Mouse (Mus musculus) neural tube, embryonic 15.5 days (tissue): ENCODE measurements around the gene Foxn4. TPM values are rescaled to one million over a fixed set of nuclear protein-coding genes. Genes with fewer than 3 reads are reported as not detected.

Experiments
- ATAC-seq: fragments of 200-750 bp; cut with Nextera tagmentation; 2 replicates; pipeline ENCODE4 v1.8.0; 2017; ENCODE audit warnings: mild to moderate bottlenecking, moderate TSS enrichment, moderate library complexity; ENCODE audit not compliant: low FRiP score
- H3K27ac ChIP-seq: fragments of 300-500 bp; sonication (generic); replicated peaks from 2 replicates; pipeline ENCODE4 v1.5.1; 2015; ENCODE audit warnings: mild to moderate bottlenecking, inconsistent platforms
- H3K27me3 ChIP-seq: fragments of 300-500 bp; sonication (generic); replicated peaks from 2 replicates; pipeline ENCODE4 v1.6.1; 2015; ENCODE audit warnings: inconsistent platforms
- H3K36me3 ChIP-seq: fragments of 300-500 bp; sonication (generic); 2 replicates; pipeline ENCODE4 v1.6.1; 2015; ENCODE audit warnings: inconsistent platforms
- H3K4me1 ChIP-seq: fragments of 300-500 bp; sonication (generic); 2 replicates; pipeline ENCODE4 v1.6.1; 2015; ENCODE audit warnings: inconsistent platforms
- H3K4me2 ChIP-seq: fragments of 300-500 bp; sonication (generic); 2 replicates; pipeline ENCODE4 v1.6.1; 2015; ENCODE audit warnings: inconsistent platforms, mild to moderate bottlenecking, moderate library complexity
- H3K4me3 ChIP-seq: fragments of 300-500 bp; sonication (generic); replicated peaks from 2 replicates; pipeline ENCODE4 v1.5.1; 2015; ENCODE audit warnings: mild to moderate bottlenecking, inconsistent platforms
- H3K9ac ChIP-seq: fragments of 300-500 bp; sonication (generic); replicated peaks from 2 replicates; pipeline ENCODE4 v1.6.1; 2015; ENCODE audit warnings: mild to moderate bottlenecking, inconsistent platforms
- H3K9me3 ChIP-seq: fragments of 300-500 bp; sonication (generic); replicated peaks from 2 replicates; pipeline ENCODE4 v1.6.1; 2016; ENCODE audit warnings: inconsistent platforms
- whole genome bisulfite sequencing: fragments of 180-500 bp; shearing (Covaris S2); methylation state at CpG from one replicate; pipeline ENCODE4 v1.1.7; 2015; ENCODE audit warnings: mixed read lengths; 5-methylcytosine and 5-hydroxymethylcytosine counted together
- polyA plus RNA-seq: library from polyadenylated mRNA; unstranded; fragments of >200 nt; fragmentation: Nextera tagmentation; extraction: Ambion mirVana; gene quantifications from 2 replicates; pipeline ENCODE4 v1.2.1, GENCODE M21; 2015

Gene Foxn4
- polyA plus RNA-seq, 1 experiment from 2014 or later: not detected

DNA sequence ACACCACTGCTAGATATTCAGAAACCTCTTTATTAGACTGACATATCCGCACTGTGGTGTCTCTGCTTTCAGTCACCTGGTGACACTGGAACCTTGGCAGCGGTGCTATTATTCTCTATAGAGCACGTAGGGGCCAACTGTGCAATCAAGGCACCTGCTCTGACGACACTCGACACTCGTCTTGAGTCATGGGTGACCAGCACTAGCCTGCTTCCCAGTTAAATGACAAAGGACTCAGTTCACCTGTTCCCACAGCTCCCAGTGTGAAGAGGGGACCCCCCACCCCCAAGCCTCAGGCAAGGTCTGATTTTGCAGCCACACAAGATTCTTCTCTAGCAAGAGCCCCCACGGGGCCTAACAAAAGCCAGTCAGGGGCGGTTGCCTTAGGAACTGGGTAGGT is 1.7 kb upstream of the Foxn4 start:
- peaks cover 27% of the 10 kb centered on the region for H3K4me1 ChIP-seq
- no peak overlapping the region for H3K4me2 ChIP-seq
- no peaks in the 10 kb centered on the region for H3K9me3 ChIP-seq
- no peak overlapping the region for H3K9ac ChIP-seq
- 8% methylated on average over 8 of the region's 8 CpGs for WGBS
- peaks cover 81% of the 10 kb centered on the region for H3K27me3 ChIP-seq
- no peaks in the 10 kb centered on the region for H3K36me3 ChIP-seq
- no peak overlapping the region for H3K27ac ChIP-seq
- ATAC-seq: no peak
- no peak overlapping the region for H3K4me3 ChIP-seq

DNA sequence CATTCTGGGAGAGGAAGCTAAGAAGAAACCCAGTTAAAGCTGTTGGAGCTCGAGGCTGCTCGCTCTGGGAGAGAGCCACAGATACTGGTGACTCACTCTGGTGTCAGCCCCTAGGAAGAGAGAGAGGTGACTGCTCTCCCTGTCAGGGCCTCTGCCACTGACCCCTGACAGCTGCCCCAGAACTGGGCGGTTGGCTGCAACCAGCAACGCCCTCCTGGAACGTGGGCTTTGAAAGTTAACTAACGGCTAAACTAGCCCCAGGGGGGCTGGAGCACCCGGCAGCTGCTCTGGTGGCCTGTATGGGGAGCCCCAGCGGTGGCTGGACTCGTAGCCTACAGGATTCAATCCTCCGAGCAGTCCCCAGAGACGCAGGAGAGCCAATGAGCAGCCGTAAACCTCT is 3.6 kb downstream of the Foxn4 start:
- Histone ChIP-seq H3K36me3 (no peaks in the 10 kb centered on the region), H3K27me3 (peaks cover 83% of the 10 kb centered on the region), H3K4me3 (no peak overlapping the region), H3K9me3 (no peaks in the 10 kb centered on the region), H3K27ac (no peak overlapping the region), H3K4me1 (peaks cover 15% of the 10 kb centered on the region), H3K4me2 (no peak overlapping the region), H3K9ac (no peak overlapping the region)
- 15% methylated on average over 12 of the region's 12 CpGs for WGBS
- no peak for ATAC-seq

DNA sequence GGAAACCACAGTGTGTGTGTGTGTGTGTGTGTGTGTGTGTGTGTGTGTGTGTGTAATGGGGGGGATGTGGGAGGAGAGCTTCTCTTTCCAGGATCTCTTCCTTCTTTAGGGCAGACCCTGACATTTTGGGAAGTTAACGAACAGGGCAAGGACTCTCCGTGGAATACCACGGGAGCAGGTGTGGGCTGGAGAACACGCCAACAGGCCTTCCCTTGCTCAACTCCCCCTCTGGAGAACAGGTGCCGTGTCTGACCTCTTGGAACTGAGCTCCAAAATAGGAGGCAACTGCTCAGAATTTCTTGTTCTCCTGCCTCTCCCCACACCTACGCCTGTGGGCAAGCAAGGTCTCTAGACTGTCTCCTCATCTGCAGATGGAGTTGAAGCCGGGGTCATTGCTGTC is 4.1 kb downstream of the Foxn4 start:
- Histone ChIP-seq H3K9ac (no peak overlapping the region), H3K4me3 (no peak overlapping the region), H3K4me1 (peaks cover 14% of the 10 kb centered on the region), H3K9me3 (no peaks in the 10 kb centered on the region), H3K27me3 (peaks cover 79% of the 10 kb centered on the region), H3K4me2 (no peak overlapping the region), H3K36me3 (no peaks in the 10 kb centered on the region), H3K27ac (no peak overlapping the region)
- 69% methylated on average over 7 of the region's 7 CpGs for WGBS
- no peak for ATAC-seq

DNA sequence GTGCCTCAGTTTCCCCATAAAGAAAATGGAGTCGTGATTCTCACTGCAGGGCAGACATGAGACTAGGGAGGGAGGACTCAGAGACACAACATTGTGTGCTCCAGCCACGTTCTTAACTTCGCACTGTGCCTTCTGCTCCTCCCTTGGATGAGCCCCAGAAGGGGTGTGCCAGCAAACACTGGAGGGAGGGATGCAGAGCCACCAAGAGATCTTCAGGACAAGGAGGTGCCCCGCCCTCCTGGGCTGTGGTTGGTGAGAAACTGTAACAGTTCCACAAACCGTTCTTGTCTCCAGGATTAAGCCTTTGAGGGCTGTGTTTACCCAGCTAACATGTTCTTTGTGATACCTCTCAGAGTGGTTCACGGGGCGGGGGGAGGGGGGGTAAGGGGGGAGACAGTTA is 5.0 kb downstream of the Foxn4 start:
- ATAC-seq: no peak
- H3K27ac ChIP-seq: no peak overlapping the region
- H3K4me1 ChIP-seq: peaks cover 13% of the 10 kb centered on the region
- H3K4me2 ChIP-seq: no peak overlapping the region
- 47% methylated on average over 7 of the region's 7 CpGs for WGBS
- no peak overlapping the region for H3K4me3 ChIP-seq
- H3K27me3 ChIP-seq: peaks cover 75% of the 10 kb centered on the region
- H3K9me3 ChIP-seq: no peaks in the 10 kb centered on the region
- H3K9ac ChIP-seq: no peak overlapping the region
- no peaks in the 10 kb centered on the region for H3K36me3 ChIP-seq

DNA sequence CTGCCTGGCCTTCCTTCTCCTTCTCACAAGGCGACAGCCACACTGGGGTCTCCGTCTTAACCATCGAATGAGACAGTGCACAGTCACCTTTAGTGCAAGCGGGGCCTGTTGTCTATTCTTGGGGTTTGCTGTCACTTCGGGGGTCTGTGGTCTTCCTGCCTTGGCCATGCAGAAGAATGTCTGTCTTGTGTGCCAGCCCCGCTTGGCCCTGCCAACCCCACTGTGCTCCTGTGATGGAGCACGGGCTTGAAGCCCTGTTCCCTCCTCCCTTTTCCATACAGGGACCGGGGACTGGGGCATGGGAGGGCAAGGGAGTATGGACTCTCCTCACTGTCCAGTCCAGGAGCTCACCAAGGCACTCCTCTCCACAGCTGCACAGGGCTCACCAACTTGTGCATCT is 8.8 kb downstream of the Foxn4 start:
- no peak for ATAC-seq
- H3K4me2 ChIP-seq: no peak overlapping the region
- no peaks in the 10 kb centered on the region for H3K9me3 ChIP-seq
- no peak overlapping the region for H3K27ac ChIP-seq
- H3K4me3 ChIP-seq: no peak overlapping the region
- H3K4me1 ChIP-seq: 0 out of 2 replicates have a peak, but pooled peaks cover 8% of the 10 kb centered on the region
- WGBS: 83% methylated on average over 8 of the region's 8 CpGs
- H3K9ac ChIP-seq: no peak overlapping the region
- H3K27me3 ChIP-seq: peaks cover 36% of the 10 kb centered on the region
- no peaks in the 10 kb centered on the region for H3K36me3 ChIP-seq

DNA sequence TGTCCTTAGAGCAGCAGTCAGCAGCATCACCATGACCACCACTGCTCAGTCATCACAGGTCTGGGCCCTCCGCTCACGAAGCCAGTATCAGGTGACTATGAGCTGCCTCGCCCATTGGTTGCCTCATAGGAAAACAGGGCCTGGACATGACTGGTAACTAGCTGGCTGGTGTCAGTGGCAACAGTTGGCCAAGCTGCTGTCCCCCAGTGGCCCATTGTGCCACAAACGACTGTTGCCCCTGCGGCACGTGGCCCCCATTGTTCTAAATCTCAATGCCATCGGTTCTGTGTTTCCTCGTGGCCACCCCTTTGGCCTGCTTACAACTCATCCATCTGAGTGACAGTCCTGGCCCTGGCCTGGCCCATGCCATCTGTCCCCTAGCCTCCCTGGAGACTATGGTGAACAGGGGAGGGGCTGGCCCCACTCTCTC is 9.6 kb downstream of the Foxn4 start:
- Histone ChIP-seq H3K9me3 (no peaks in the 10 kb centered on the region), H3K27me3 (peaks cover 33% of the 10 kb centered on the region), H3K36me3 (no peaks in the 10 kb centered on the region), H3K27ac (no peak overlapping the region), H3K4me2 (no peak overlapping the region), H3K9ac (no peak overlapping the region), H3K4me1 (0 out of 2 replicates have a peak, but pooled peaks cover 8% of the 10 kb centered on the region), H3K4me3 (no peak overlapping the region)
- WGBS: 35% methylated on average over 8 of the region's 8 CpGs
- ATAC-seq: no peak

DNA sequence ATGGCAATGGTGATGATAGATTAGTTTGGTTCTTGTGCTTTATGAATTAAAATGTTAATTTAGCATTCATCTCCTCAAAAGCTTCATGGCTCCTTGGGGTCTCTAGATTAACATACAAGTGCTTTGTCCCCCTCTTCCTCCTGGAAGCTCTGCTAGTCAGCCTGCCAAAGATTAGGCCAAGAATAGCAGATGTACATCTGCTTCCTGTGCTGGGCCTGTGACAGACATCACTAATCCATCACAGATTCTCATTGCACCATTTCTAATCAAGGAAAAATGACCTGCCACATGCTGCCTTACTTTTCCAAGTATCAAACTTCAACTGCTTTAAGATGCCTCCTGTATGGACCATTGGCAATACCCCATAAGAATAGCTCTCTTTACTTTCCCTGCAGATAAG is 12.1 kb downstream of the Foxn4 start:
- no peaks in the 10 kb centered on the region for H3K9me3 ChIP-seq
- H3K27me3 ChIP-seq: peaks cover 11% of the 10 kb centered on the region
- no peak for ATAC-seq
- H3K4me3 ChIP-seq: no peak overlapping the region
- H3K4me1 ChIP-seq: 0 out of 2 replicates have a peak, but pooled peaks cover 8% of the 10 kb centered on the region
- H3K36me3 ChIP-seq: no peaks in the 10 kb centered on the region
- H3K4me2 ChIP-seq: no peak overlapping the region
- H3K27ac ChIP-seq: no peak overlapping the region
- no peak overlapping the region for H3K9ac ChIP-seq

DNA sequence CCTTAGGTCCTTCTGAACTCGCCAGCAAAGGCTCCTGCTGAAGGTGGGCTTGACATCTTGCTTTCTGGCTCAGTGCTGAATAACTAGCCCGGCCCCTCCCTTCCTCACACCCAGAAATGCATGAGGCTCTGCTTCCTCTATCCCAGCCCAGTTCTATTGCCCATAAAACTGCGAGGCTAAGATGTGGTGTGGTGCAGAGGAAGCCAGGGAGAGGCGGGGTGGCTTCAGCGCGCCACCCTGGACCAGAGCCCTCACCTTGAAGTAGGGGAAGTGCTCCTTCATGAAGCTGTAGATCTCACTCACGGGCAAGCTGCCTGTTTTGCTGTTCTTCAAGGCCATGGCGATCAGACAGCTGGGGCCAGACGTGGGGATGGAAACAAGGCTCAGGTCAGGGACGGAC is 14.1 kb downstream of the Foxn4 start:
- 85% methylated on average over 10 of the region's 10 CpGs for WGBS
- Histone ChIP-seq H3K9me3 (no peaks in the 10 kb centered on the region), H3K36me3 (no peaks in the 10 kb centered on the region), H3K9ac (no peak overlapping the region), H3K4me2 (no peak overlapping the region), H3K4me1 (0 out of 2 replicates have a peak, but pooled peaks cover 8% of the 10 kb centered on the region), H3K27ac (no peak overlapping the region), H3K4me3 (no peak overlapping the region), H3K27me3 (peaks cover 11% of the 10 kb centered on the region; the same call in 1 of the 2 replicates)
- ATAC-seq: no peak

DNA sequence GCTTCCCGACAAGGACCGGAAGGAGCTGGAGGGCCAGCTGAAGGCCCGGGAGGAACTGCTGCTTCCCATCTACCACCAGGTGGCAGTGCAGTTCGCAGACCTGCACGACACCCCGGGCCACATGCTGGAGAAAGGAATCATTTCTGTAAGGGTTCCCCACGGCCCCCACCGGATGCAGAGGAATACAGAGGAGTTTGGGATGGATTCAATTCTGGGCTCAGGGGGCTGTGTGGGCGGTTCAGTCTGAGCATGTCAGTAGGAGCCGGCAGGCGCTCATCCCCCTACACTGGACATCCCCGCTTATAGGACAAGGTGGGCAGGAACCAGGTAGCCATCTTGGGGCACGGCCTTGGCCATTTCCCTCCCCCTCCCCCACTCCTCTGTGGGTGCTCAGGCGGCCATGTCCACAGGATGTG is 25.4 kb downstream of the Foxn4 start:
- no peak overlapping the region for H3K4me3 ChIP-seq
- H3K27me3 ChIP-seq: peaks cover 8% of the 10 kb centered on the region; the same call in 1 of the 2 replicates

DNA sequence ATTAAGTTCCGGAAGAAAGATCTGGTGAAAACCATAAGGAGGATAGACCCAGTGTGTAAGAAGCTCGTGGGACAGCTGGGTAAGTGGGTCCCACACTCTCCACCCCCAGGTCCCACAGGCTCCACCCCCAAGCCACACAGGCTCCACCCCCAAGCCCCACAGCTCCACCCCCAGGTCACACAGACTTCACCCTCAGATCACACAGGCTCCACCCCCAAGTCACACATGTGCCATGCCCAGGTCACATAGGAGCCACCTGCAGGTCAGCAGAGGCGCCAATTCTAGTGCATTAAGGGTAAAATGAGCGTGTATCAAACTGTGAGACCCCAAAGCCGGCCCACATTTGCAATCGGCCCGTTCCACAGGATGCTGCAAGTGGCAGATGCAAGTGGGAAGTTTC is 27.1 kb downstream of the Foxn4 start:
- Histone ChIP-seq H3K9me3 (no peaks in the 10 kb centered on the region), H3K9ac (no peak overlapping the region), H3K4me2 (no peak overlapping the region), H3K27ac (no peak overlapping the region), H3K4me1 (peaks cover 11% of the 10 kb centered on the region), H3K36me3 (no peaks in the 10 kb centered on the region), H3K27me3 (peaks cover 8% of the 10 kb centered on the region; the same call in 1 of the 2 replicates), H3K4me3 (no peak overlapping the region)
- 86% methylated on average over 7 of the region's 7 CpGs for whole genome bisulfite sequencing
- no peak for ATAC-seq

More for the DNA sequence above, 25.4 kb downstream of the Foxn4 start:
- Histone ChIP-seq H3K27ac (no peak overlapping the region), H3K9ac (no peak overlapping the region; the same call in 1 of the 2 replicates), H3K9me3 (no peaks in the 10 kb centered on the region), H3K4me2 (peak overlapping the region; percentile 40), H3K36me3 (no peaks in the 10 kb centered on the region), H3K4me1 (peaks cover 11% of the 10 kb centered on the region)
- ATAC-seq: peak; percentile 85
- WGBS: 19% methylated on average over 14 of the region's 14 CpGs

DNA sequence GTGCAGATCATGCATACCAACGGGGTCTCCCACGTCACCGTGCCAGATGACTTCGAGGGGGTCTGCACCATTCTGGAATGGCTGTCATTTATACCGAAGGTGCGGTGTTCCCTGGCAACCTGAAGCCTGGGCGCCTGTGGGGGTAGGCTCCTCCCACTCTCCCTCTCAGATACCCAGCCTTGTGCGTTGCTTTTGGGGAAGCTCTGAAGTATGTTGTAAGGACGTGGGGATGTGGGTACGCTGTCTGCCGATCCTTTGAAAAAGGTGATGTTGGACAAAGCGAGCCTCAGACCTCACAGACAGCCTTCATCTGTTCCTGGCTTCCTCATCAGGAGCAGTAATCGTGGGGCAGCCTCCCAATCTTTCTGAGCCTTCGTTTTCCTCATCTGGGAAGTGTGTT is 33.9 kb downstream of the Foxn4 start:
- WGBS: 56% methylated on average over 14 of the region's 14 CpGs
- Histone ChIP-seq H3K27me3 (0 out of 2 replicates have a peak, but pooled peaks cover 6% of the 10 kb centered on the region), H3K9me3 (no peaks in the 10 kb centered on the region), H3K4me3 (no peak overlapping the region), H3K27ac (no peak overlapping the region), H3K4me1 (no peaks in the 10 kb centered on the region), H3K4me2 (no peak overlapping the region), H3K9ac (no peak overlapping the region), H3K36me3 (no peaks in the 10 kb centered on the region)
- no peak for ATAC-seq

DNA sequence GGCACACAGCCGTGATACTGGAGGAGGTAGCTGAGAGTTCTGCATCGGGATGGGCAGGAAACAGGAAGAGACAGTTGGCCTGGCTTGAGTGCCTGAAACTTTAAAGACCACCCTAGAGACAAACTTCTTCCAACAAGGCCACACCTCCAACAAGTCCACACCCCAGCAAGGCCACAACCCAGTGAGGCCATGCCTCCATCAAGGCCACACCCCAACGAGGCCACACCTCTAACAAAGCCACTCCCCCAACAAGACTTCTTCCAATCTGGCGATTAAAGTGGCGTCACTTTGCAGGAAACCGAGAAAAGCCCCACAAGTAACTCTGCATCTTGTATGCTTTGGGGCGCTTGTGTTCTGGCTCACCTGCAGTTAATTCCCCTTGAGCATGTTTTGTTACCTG is 34.7 kb downstream of the Foxn4 start:
- ATAC-seq: no peak
- no peaks in the 10 kb centered on the region for H3K4me1 ChIP-seq
- H3K27ac ChIP-seq: no peak overlapping the region
- H3K4me2 ChIP-seq: no peak overlapping the region
- no peak overlapping the region for H3K9ac ChIP-seq
- H3K36me3 ChIP-seq: no peaks in the 10 kb centered on the region
- H3K27me3 ChIP-seq: 0 out of 2 replicates have a peak, but pooled peaks cover 6% of the 10 kb centered on the region
- 34% methylated on average over 7 of the region's 7 CpGs for WGBS
- no peaks in the 10 kb centered on the region for H3K9me3 ChIP-seq
- H3K4me3 ChIP-seq: no peak overlapping the region

DNA sequence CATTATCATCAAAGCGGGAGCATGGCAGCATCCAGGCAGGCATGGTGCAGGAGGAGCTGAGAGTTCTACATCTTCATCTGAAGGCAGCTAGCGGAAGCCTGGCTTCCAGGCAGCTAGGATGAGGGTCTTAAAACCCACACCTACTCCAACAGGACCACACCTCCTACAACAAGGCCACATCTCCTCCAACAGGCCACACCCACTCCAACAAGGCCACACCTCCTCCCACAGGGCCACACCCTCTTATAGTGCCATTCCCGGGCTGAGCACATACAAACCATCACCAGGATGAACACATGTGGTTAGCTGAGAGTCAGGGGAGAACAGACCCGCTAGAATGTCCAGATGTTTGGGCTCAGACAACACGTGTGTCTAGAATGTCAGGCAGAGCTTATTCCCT is 44.7 kb downstream of the Foxn4 start:
- Histone ChIP-seq H3K4me2 (no peak overlapping the region), H3K27ac (no peak overlapping the region), H3K27me3 (no peaks in the 10 kb centered on the region), H3K9me3 (peaks cover 14% of the 10 kb centered on the region), H3K4me3 (no peak overlapping the region), H3K9ac (no peak overlapping the region), H3K4me1 (no peaks in the 10 kb centered on the region), H3K36me3 (peaks cover 4% of the 10 kb centered on the region; the same call in 1 of the 2 replicates)
- no peak for ATAC-seq
- 86% methylated on average over 5 of the region's 5 CpGs for WGBS
